ENCODE assay signal across 12 mouse cellular contexts in genomic region chr10:68109651-68110050, GRCm38 (mm10).
"Had no signal": no experiment of that assay in that cellular context is flagged by ENCODE, and none has a peak within 500 bp of the region (broad histone marks: within the 10 kb centered on the region; RNA-seq: fewer than 3 reads in every experiment).

No protein-coding gene starts in this region.

- H3K9ac ChIP-seq: kidney, embryonic 15.5 days; limb, embryonic 13.5 days; liver, embryonic 15.5 days; lung, embryonic 14.5 days; midbrain, embryonic 12.5 days had no signal

- H3K9me3 ChIP-seq: kidney, embryonic 15.5 days; limb, embryonic 13.5 days; liver, embryonic 15.5 days; midbrain, embryonic 12.5 days had no signal

- H3K36me3 ChIP-seq: midbrain, embryonic 12.5 days had no signal

- H3K4me3 ChIP-seq: kidney, embryonic 15.5 days; limb, embryonic 13.5 days; liver, embryonic 15.5 days; midbrain, embryonic 12.5 days had no signal

- H3K4me2 ChIP-seq: kidney, embryonic 15.5 days; limb, embryonic 13.5 days; liver, embryonic 15.5 days; lung, embryonic 14.5 days; midbrain, embryonic 12.5 days had no signal

- H3K27ac ChIP-seq: kidney, embryonic 15.5 days; limb, embryonic 13.5 days; liver, embryonic 15.5 days; midbrain, embryonic 12.5 days had no signal

- ATAC-seq: midbrain, embryonic 16.5 days had no signal

- DNase-seq: kidney, postnatal 14 days; left cerebral cortex, postnatal 4 days; lung, embryonic 14.5 days; lung, postnatal 14 days; right cerebral cortex, postnatal 25 days; thymus, adult 2 months; thymus, postnatal 25 days had no signal

- H3K27me3 ChIP-seq: kidney, embryonic 15.5 days; limb, embryonic 13.5 days; liver, embryonic 15.5 days; midbrain, embryonic 12.5 days had no signal
